Comparison of ENCODE assay signal across 14 mouse cellular contexts in genomic region chr12:107047059-107047531, GRCm38 (mm10).
DNase-seq lines count a peak whose midpoint lies in the region; ATAC-seq and TF ChIP-seq lines count a peak whose summit lies in the region.
"Had no signal": no experiment of that assay in that cellular context is flagged by ENCODE, and none has a peak within 500 bp of the region (broad histone marks: within the 10 kb centered on the region; RNA-seq: fewer than 3 reads in every experiment).

No protein-coding gene starts in this region.

- H3K27me3 ChIP-seq in heart, postnatal 0 days (ENCODE audit: control insufficient read depth, insufficient read depth, low read length), result no peaks in the 10 kb centered on the region
- H3K27me3 ChIP-seq in limb, embryonic 10.5 days (ENCODE audit: low read depth, poor library complexity, severe bottlenecking), result no peaks in the 10 kb centered on the region
- H3K27me3 ChIP-seq: CH12.LX; midbrain, embryonic 12.5 days; stomach, embryonic 15.5 days had no signal

- no peak for ATAC-seq in heart, postnatal 0 days (ENCODE audit: insufficient read depth, low read depth)
- ATAC-seq in CD4-positive, CD25-positive, alpha-beta regulatory T cell, adult 4 months, result peak; percentile 86
- no peak for ATAC-seq in megakaryocyte progenitor cell, adult 5-6 weeks (replicated peaks; ENCODE audit: poor library complexity)

- no peaks in the 10 kb centered on the region for H3K9me3 ChIP-seq in heart, postnatal 0 days (replicated peaks; ENCODE audit: control insufficient read depth, low read length)
- H3K9me3 ChIP-seq in limb, embryonic 10.5 days (replicated peaks), result no peaks in the 10 kb centered on the region
- H3K9me3 ChIP-seq: hindbrain, embryonic 10.5 days; limb, embryonic 12.5 days; midbrain, embryonic 12.5 days; stomach, embryonic 15.5 days had no signal

- no peaks in the 10 kb centered on the region for H3K4me1 ChIP-seq in heart, postnatal 0 days (ENCODE audit: control insufficient read depth, insufficient read depth)
- no peaks in the 10 kb centered on the region for H3K4me1 ChIP-seq in olfactory bulb, adult 2 months (ENCODE audit: control insufficient read depth, insufficient read depth, low read length)
- peaks cover 7% of the 10 kb centered on the region for H3K4me1 ChIP-seq in limb, embryonic 10.5 days
- H3K4me1 ChIP-seq: stomach, embryonic 15.5 days had no signal

- peak overlapping the region; percentile 2; the same call in 1 of the 2 replicates for H3K4me3 ChIP-seq in heart, postnatal 0 days (ENCODE audit: low read depth, low read length)
- H3K4me3 ChIP-seq in olfactory bulb, adult 2 months (ENCODE audit: insufficient read depth, low read depth, low read length), result peak overlapping the region; percentile 17; the same call in 1 of the 2 replicates
- H3K4me3 ChIP-seq in limb, embryonic 10.5 days, result no peak overlapping the region
- H3K4me3 ChIP-seq: erythroblast, embryonic 14.5 days; hindbrain, embryonic 10.5 days; limb, embryonic 12.5 days; midbrain, embryonic 12.5 days; stomach, embryonic 15.5 days had no signal

- H3K27ac ChIP-seq in heart, postnatal 0 days (ENCODE audit: low read depth), result no peak overlapping the region
- H3K27ac ChIP-seq in olfactory bulb, adult 2 months (ENCODE audit: insufficient read depth, low read depth, low read length), result no peak overlapping the region
- H3K27ac ChIP-seq in limb, embryonic 10.5 days, result no peak overlapping the region
- H3K27ac ChIP-seq: hindbrain, embryonic 10.5 days; limb, embryonic 12.5 days; midbrain, embryonic 12.5 days; stomach, embryonic 15.5 days had no signal

- DNase-seq in heart, postnatal 0 days (ENCODE audit: low spot score), result no peak
- DNase-seq in heart, postnatal 4 days, result no peak
- DNase-seq in cerebellum, adult 9-11 months, result peak; percentile 54
- DNase-seq in limb, embryonic 10.5 days (ENCODE audit: low spot score), result no peak
- no peak for DNase-seq in B cell, adult 2 months

- no peak overlapping the region for H3K9ac ChIP-seq in heart, postnatal 0 days (replicated peaks; ENCODE audit: low read depth, low read length)
- H3K9ac ChIP-seq: limb, embryonic 12.5 days; midbrain, embryonic 12.5 days; stomach, embryonic 15.5 days had no signal

- TF ChIP-seq EP300 in heart, postnatal 0 days (IDR thresholded peaks at IDR 0.05; ENCODE audit: low read depth), result no peak

- 0 out of 2 replicates have a peak overlapping the region, but pooled peaks have one; percentile 12 for H3K4me2 ChIP-seq in heart, postnatal 0 days (ENCODE audit: low read depth, low read length)
- H3K4me2 ChIP-seq: limb, embryonic 12.5 days; midbrain, embryonic 12.5 days; stomach, embryonic 15.5 days had no signal

- no peaks in the 10 kb centered on the region for H3K36me3 ChIP-seq in heart, postnatal 0 days (replicated peaks; ENCODE audit: control insufficient read depth, insufficient read depth, low read length)
- H3K36me3 ChIP-seq in limb, embryonic 10.5 days, result no peaks in the 10 kb centered on the region
- H3K36me3 ChIP-seq: hindbrain, embryonic 10.5 days; limb, embryonic 12.5 days; midbrain, embryonic 12.5 days; stomach, embryonic 15.5 days had no signal

- no peak for TF ChIP-seq CTCF in heart, postnatal 0 days (IDR thresholded peaks at IDR 0.05; ENCODE audit: low read depth)
- no peak for TF ChIP-seq CTCF in olfactory bulb, adult 2 months (IDR thresholded peaks at IDR 0.05; ENCODE audit: insufficient read depth, low read depth, low read length)

- WGBS in heart, postnatal 0 days, result 59% methylated on average over 13 of the region's 13 CpGs
- 42% methylated on average over 13 of the region's 13 CpGs for WGBS in olfactory bulb, adult 2 months
- WGBS in limb, embryonic 10.5 days, result 78% methylated on average over 13 of the region's 13 CpGs

- no peak for TF ChIP-seq POLR2A in olfactory bulb, adult 2 months (IDR thresholded peaks at IDR 0.05; ENCODE audit: insufficient read depth, low read depth, low read length)
